Mouse (Mus musculus) embryonic fibroblast, embryonic 13.5 days (primary cell): ENCODE results near the gene Phf21a. TPM values are rescaled to one million over a fixed set of nuclear protein-coding genes. Genes with fewer than 3 reads are reported as not detected.
"Not testable (repeated sequence)": the region's sequence is repeated elsewhere in the genome, so short reads cannot be mapped to it uniquely, and the experiment has no call there.

ENCODE experiments used
- H3K27ac ChIP-seq: 2 replicates; pipeline ENCODE4 v1.5.1; 2012; ENCODE audit warnings: low read length, control low read depth, inconsistent platforms; ENCODE audit not compliant: insufficient read depth
- H3K4me1 ChIP-seq: 2 replicates; pipeline ENCODE4 v1.6.1; 2011; ENCODE audit warnings: low read length; ENCODE audit not compliant: control insufficient read depth, insufficient read depth
- H3K4me3 ChIP-seq: 2 replicates; pipeline ENCODE4 v1.5.1; 2011; ENCODE audit warnings: mild to moderate bottlenecking, control low read depth, low read length; ENCODE audit not compliant: insufficient read depth
- CTCF ChIP-seq: IDR thresholded peaks from 2 replicates; pipeline ENCODE4 v1.5.1; 2011; ENCODE audit warnings: mild to moderate bottlenecking, control low read depth, low read length, moderate library complexity, borderline replicate concordance; ENCODE audit not compliant: insufficient read depth
- POLR2A ChIP-seq: IDR thresholded peaks from 2 replicates; pipeline ENCODE4 v1.6.1; 2011; ENCODE audit warnings: low read depth, mild to moderate bottlenecking, control low read depth, low read length, moderate library complexity
- polyA plus RNA-seq: library from polyadenylated mRNA; stranded (reverse); fragments of >200 nt; gene quantifications from 2 replicates; pipeline ENCODE4 v1.2.4, GENCODE M21; 2011; ENCODE audit warnings: low read depth; ENCODE audit not compliant: missing spikeins, insufficient read length

Phf21a gene
- polyA plus RNA-seq, 1 experiment: 89.7 TPM

GRCm38 (mm10) chr2:92071143-92071542 is 21.8 kb upstream of the Phf21a start:
- no peak for TF ChIP-seq CTCF
- no peak overlapping the region for H3K27ac ChIP-seq
- H3K4me1 ChIP-seq: 0 out of 2 replicates have a peak, but pooled peaks cover 2% of the 10 kb centered on the region
- H3K4me3 ChIP-seq: no peak overlapping the region

DNA sequence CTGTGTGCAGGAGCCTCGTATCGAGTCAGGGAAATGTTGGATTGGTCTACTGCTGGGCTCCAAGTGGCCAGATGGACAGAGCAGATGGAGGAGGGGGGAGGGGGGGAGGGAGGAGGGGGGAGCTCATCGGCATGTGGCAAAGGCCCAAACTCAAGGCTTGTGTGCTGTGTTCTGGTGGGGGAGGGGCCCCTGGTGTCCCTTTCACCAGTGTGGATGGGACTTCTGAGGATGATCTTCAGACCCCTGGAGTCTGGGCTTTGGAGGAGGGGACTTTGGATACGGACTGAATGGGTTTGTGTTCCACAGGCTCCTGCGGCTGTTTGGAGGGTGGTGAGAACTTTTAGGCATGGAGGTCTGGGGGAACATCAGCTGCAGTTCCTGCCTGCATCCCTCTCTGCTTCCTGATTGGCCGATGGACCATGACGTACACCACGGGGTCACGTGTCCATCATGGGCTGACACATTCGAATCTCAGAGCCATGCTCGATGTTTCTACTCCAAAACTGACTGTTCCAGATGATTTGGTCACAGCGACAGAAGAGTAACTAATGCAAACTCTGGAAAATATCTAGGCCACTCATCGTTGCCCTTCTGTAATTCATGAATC is 16.7 kb upstream of the Phf21a start:
- no peak for TF ChIP-seq CTCF
- TF ChIP-seq POLR2A: no peak
- Histone ChIP-seq H3K27ac (no peak overlapping the region), H3K4me1 (no peaks in the 10 kb centered on the region; the same call in 1 of the 2 replicates), H3K4me3 (no peak overlapping the region)

DNA sequence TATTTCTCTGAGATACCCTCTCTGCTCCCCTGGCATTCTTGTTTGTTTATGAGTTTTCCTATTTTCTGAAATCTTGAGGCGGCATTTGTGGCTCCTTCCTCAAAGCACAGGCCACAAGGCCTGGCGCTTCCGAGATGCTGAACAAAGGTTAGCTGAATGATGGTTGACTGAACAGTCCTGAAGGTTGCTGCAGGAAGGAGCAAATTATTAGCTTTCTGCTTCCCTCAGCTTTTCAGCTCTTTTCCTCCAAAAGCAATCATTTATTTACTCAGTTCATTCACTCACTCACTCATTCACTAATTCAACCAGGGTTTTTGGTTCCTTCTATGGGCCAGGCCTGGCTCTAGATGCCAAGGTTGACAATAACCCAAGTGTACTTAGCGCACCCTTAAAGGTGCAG is 10.7 kb upstream of the Phf21a start:
- no peaks in the 10 kb centered on the region; the same call in 1 of the 2 replicates for H3K4me1 ChIP-seq
- H3K4me3 ChIP-seq: no peak overlapping the region
- TF ChIP-seq CTCF (no peak), POLR2A (no peak)
- H3K27ac ChIP-seq: no peak overlapping the region

DNA sequence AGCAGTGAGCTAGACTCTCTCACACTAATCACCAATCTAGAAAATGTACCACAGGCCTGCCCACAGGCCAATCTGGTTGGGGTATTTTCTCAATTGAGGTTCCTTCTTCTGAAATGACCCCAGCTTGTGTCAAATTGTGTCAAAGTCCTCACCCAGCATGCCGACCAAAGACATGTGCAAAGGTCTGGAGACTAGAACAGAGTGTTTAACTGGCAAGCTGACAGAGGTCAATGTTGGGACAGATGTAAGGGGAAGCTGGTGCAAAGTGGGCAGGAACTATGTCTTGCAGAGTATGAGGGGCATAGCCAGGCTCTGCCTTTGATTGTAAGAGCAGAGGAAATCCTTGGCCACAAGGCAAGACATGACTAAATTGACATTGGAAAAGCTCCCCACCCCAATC is 7.2 kb upstream of the Phf21a start:
- no peak overlapping the region for H3K4me3 ChIP-seq
- H3K4me1 ChIP-seq: no peaks in the 10 kb centered on the region
- TF ChIP-seq POLR2A (no peak), CTCF (no peak)
- no peak overlapping the region for H3K27ac ChIP-seq

- Histone ChIP-seq H3K4me1 (no peaks in the 10 kb centered on the region), H3K4me3 (no peak overlapping the region), H3K27ac (no peak overlapping the region)
- TF ChIP-seq CTCF: no peak
- no peak for TF ChIP-seq POLR2A
Measured at GRCm38 (mm10) chr2:92087065-92087464, 5.9 kb upstream of the Phf21a start.

GRCm38 (mm10) chr2:92089782-92090181 is 3.1 kb upstream of the Phf21a start:
- no peak overlapping the region for H3K27ac ChIP-seq
- H3K4me3 ChIP-seq: no peak overlapping the region
- no peak for TF ChIP-seq POLR2A
- H3K4me1 ChIP-seq: no peaks in the 10 kb centered on the region

DNA sequence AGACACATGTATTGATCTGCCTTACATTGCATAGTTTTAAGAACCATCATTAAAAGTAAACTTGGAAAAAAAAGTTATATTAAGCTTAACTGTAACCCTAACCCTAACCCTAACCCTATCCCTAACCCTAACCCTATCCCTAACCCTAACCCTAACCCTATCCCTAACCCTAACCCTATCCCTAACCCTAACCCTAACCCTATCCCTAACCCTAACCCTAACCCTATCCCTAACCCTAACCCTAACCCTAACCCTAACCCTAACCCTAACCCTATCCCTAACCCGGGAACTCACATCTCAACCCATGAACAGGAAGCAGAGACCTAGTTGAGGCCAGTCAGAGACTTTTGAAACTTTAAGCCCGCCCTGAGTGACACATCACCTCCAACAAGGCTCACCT is 586 bp downstream of the Phf21a start:
- not testable (repeated sequence) for H3K27ac ChIP-seq, H3K4me1 ChIP-seq, H3K4me3 ChIP-seq

DNA sequence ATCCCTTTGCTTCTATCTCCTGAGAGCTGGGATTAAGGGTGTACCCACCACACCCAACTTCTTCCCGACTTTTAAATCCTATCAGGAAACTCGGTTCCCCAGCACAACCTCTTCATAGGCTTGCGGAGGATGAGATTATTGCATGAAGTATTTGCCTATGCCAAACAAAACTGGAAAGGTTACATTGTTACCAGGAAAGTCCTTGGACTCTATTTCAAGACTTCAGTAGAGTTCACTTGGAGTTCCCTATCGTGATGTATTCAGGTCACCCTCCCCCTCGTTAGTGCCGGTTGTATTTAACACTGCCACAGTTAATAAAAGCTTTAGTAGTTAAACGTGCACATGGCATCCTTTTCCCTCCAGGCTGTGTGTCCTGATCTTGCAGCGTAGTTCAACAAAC is 1.2 kb downstream of the Phf21a start:
- no peak overlapping the region for H3K27ac ChIP-seq

GRCm38 (mm10) chr2:92100768-92101167 is 7.9 kb downstream of the Phf21a start:
- TF ChIP-seq POLR2A (no peak), CTCF (no peak)
- Histone ChIP-seq H3K4me3 (no peak overlapping the region), H3K4me1 (no peaks in the 10 kb centered on the region), H3K27ac (no peak overlapping the region)

More for the DNA sequence above, 1.2 kb downstream of the Phf21a start:
- Histone ChIP-seq H3K4me3 (no peak overlapping the region), H3K4me1 (no peaks in the 10 kb centered on the region)
- no peak for TF ChIP-seq CTCF
- TF ChIP-seq POLR2A: no peak

- Histone ChIP-seq H3K27ac (no peak overlapping the region), H3K4me1 (no peaks in the 10 kb centered on the region), H3K4me3 (no peak overlapping the region)
- TF ChIP-seq POLR2A: no peak
- TF ChIP-seq CTCF: no peak
Measured at GRCm38 (mm10) chr2:92124523-92124922, 31.6 kb downstream of the Phf21a start.

GRCm38 (mm10) chr2:92125330-92125729 is 32.4 kb downstream of the Phf21a start:
- Histone ChIP-seq H3K27ac (no peak overlapping the region), H3K4me3 (no peak overlapping the region), H3K4me1 (no peaks in the 10 kb centered on the region)
- TF ChIP-seq CTCF: no peak
- TF ChIP-seq POLR2A: no peak

DNA sequence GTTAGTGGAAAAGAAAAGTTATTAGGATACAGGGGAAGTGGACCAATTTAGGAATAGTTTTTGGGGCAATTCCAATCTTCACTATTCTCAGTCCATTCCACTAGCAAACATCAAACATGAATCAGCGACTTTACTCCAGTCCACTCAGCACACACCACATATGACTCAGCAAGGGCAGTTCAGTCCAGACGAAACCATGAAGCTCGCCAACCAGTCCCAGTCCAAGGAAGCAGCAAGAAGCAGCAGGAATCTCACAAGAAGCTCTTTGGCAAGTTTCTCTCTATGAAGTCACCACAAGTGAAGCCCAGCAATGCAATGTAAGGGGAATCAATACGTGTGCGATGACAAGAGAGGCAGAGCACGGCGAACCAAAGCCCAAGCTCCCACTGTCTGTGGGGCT is 37.2 kb downstream of the Phf21a start:
- Histone ChIP-seq H3K27ac (no peak overlapping the region), H3K4me1 (no peaks in the 10 kb centered on the region), H3K4me3 (no peak overlapping the region)
- TF ChIP-seq POLR2A (no peak), CTCF (no peak)
